Mouse (Mus musculus) bone marrow, adult 2 months (tissue): ENCODE measurements at regions not wholly inside any gene's neighbourhood (a gene's known extent, or its start where the extent isn't known, plus 50 kb on each side); places are given as distances from the start of the nearest gene placed in this dataset.

Experiments
- CTCF ChIP-seq: fragments of 200-500 bp; IDR thresholded peaks from 2 replicates; pipeline ENCODE4 v1.5.1; 2011; ENCODE audit warnings: low read length, control low read depth; ENCODE audit not compliant: control insufficient read depth, insufficient read depth
- POLR2A ChIP-seq: fragments of 200-500 bp; IDR thresholded peaks from 2 replicates; pipeline ENCODE4 v1.6.1; 2011; ENCODE audit warnings: low read depth, mild to moderate bottlenecking, control low read depth, low read length, borderline replicate concordance; ENCODE audit not compliant: control insufficient read depth

DNA sequence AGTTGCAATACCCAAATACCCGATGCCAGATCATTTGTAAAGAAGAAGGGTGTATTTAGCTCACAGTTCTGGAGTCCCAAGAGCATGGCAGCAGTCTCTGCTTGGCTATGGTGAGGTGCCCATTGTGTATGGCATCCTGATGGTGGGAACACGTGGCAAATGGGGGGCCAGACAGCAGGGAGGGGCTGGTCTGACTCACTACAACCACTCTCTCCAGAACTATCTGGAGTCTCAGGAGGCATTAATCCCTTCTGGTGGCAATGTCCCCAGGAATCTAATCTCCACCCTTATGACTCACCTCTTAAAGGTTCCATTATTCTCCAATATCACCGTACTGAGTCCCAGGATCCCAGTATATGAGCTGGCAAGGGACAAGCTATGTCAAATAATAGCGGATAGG, 229.5 kb upstream of the Serp2 start:
- TF ChIP-seq CTCF (no peak), POLR2A (no peak)
